ENCODE assay signal across 25 mouse cellular contexts in genomic region chr8:33065566-33065965, GRCm38 (mm10).
"Had no signal": no experiment of that assay in that cellular context is flagged by ENCODE, and none has a peak within 500 bp of the region (broad histone marks: within the 10 kb centered on the region; RNA-seq: fewer than 3 reads in every experiment).

No protein-coding gene starts in this region.

- H3K27me3 ChIP-seq: heart, embryonic 13.5 days; heart, embryonic 15.5 days; hindbrain, embryonic 13.5 days; hindbrain, embryonic 15.5 days; limb, embryonic 12.5 days; liver, embryonic 13.5 days; liver, embryonic 15.5 days had no signal

- DNase-seq: gastrocnemius, postnatal 14 days; heart, adult 18-20 months; heart, postnatal 14 days; heart, postnatal 36 days; kidney, adult 11 months; kidney, adult 8-10 months; kidney, postnatal 10 days; kidney, postnatal 25 days; kidney, postnatal 4 days; liver; liver, embryonic 13.5 days; liver, postnatal 0 days had no signal

- H3K4me2 ChIP-seq: heart, embryonic 11.5 days; heart, embryonic 13.5 days; heart, embryonic 15.5 days; hindbrain, embryonic 13.5 days; hindbrain, embryonic 15.5 days; limb, embryonic 12.5 days; liver, embryonic 11.5 days; liver, embryonic 13.5 days; liver, embryonic 15.5 days had no signal

- ATAC-seq: hindbrain, postnatal 0 days; intestine, embryonic 16.5 days; liver, postnatal 0 days had no signal

- H3K9ac ChIP-seq: heart, embryonic 13.5 days; heart, embryonic 15.5 days; hindbrain, embryonic 13.5 days; hindbrain, embryonic 15.5 days; limb, embryonic 12.5 days; liver, embryonic 13.5 days; liver, embryonic 15.5 days; liver, postnatal 0 days had no signal

- H3K4me1 ChIP-seq: heart, embryonic 13.5 days; heart, embryonic 15.5 days; hindbrain, embryonic 13.5 days; hindbrain, embryonic 15.5 days; limb, embryonic 10.5 days; limb, embryonic 12.5 days; liver, embryonic 13.5 days; liver, embryonic 15.5 days had no signal

- H3K36me3 ChIP-seq: heart, embryonic 13.5 days; heart, embryonic 15.5 days; hindbrain, embryonic 13.5 days; hindbrain, embryonic 15.5 days; limb, embryonic 10.5 days; limb, embryonic 12.5 days; liver, embryonic 13.5 days; liver, embryonic 15.5 days had no signal

- H3K4me3 ChIP-seq: heart, embryonic 13.5 days; heart, embryonic 15.5 days; hindbrain, embryonic 13.5 days; hindbrain, embryonic 15.5 days; layer of hippocampus, adult 2 months; left cerebral cortex, adult 2 months; limb, embryonic 10.5 days; limb, embryonic 12.5 days; liver, embryonic 13.5 days; liver, embryonic 15.5 days had no signal

- H3K27ac ChIP-seq: heart, embryonic 13.5 days; heart, embryonic 15.5 days; hindbrain, embryonic 13.5 days; hindbrain, embryonic 15.5 days; hindbrain, postnatal 0 days; layer of hippocampus, adult 2 months; left cerebral cortex, adult 2 months; limb, embryonic 10.5 days; limb, embryonic 12.5 days; liver, embryonic 13.5 days; liver, embryonic 15.5 days had no signal

- H3K9me3 ChIP-seq: heart, embryonic 13.5 days; heart, embryonic 15.5 days; hindbrain, embryonic 13.5 days; hindbrain, embryonic 15.5 days; limb, embryonic 10.5 days; limb, embryonic 12.5 days; liver, embryonic 13.5 days; liver, embryonic 15.5 days had no signal
